15 mouse cellular contexts compared by ENCODE assay signal in genomic region chr4:136027416-136028131, GRCm38 (mm10). TPM values are rescaled to one million over a fixed set of nuclear protein-coding genes. Genes with fewer than 3 reads are reported as not detected.
DNase-seq lines count a peak whose midpoint lies in the region; ATAC-seq and TF ChIP-seq lines count a peak whose summit lies in the region.
"Had no signal": no experiment of that assay in that cellular context is flagged by ENCODE, and none has a peak within 500 bp of the region (broad histone marks: within the 10 kb centered on the region; RNA-seq: fewer than 3 reads in every experiment).

No protein-coding gene starts in this region.

- peak overlapping the region; percentile 12; the same call in 1 of the 2 replicates for H3K27ac ChIP-seq in kidney, adult 2 months (ENCODE audit: insufficient read depth, low read depth, low read length)
- H3K27ac ChIP-seq in CH12.LX (ENCODE audit: insufficient read depth, low read depth), result peak overlapping the region; percentile 95
- H3K27ac ChIP-seq in liver, embryonic 15.5 days (replicated peaks), result peak overlapping the region; percentile 56
- no peak overlapping the region for H3K27ac ChIP-seq in forebrain, postnatal 0 days (ENCODE audit: low read depth, low read length)
- H3K27ac ChIP-seq: forebrain, embryonic 12.5 days; heart, embryonic 13.5 days; hindbrain, embryonic 15.5 days; midbrain, embryonic 12.5 days had no signal

- TF ChIP-seq POLR2A in kidney, adult 2 months (IDR thresholded peaks at IDR 0.05; ENCODE audit: low read depth, low read length), result no peak
- no peak for TF ChIP-seq POLR2A in CH12.LX (IDR thresholded peaks at IDR 0.05; ENCODE audit: low read depth, low read length)

- peak overlapping the region; percentile 82 for H3K4me2 ChIP-seq in CH12.LX (ENCODE audit: insufficient read depth, low read depth, poor library complexity, severe bottlenecking)
- peak overlapping the region; percentile 52; the same call in 1 of the 2 replicates for H3K4me2 ChIP-seq in liver, embryonic 15.5 days
- H3K4me2 ChIP-seq in forebrain, postnatal 0 days (ENCODE audit: low read depth), result no peak overlapping the region
- H3K4me2 ChIP-seq: forebrain, embryonic 12.5 days; heart, embryonic 13.5 days; hindbrain, embryonic 15.5 days; lung, embryonic 14.5 days; midbrain, embryonic 12.5 days had no signal

- H3K4me3 ChIP-seq in kidney, adult 2 months (ENCODE audit: insufficient read depth, low read depth, low read length), result no peak overlapping the region
- no peak overlapping the region for H3K4me3 ChIP-seq in CH12.LX (replicated peaks in 1 of 3; ENCODE audit: low read depth in 2 of 3, low read length in 2 of 3, poor library complexity in 1 of 3)
- H3K4me3 ChIP-seq in liver, embryonic 15.5 days (replicated peaks), result no peak overlapping the region
- no peak overlapping the region for H3K4me3 ChIP-seq in forebrain, postnatal 0 days (ENCODE audit: low read depth, low read length)
- H3K4me3 ChIP-seq: forebrain, embryonic 12.5 days; heart, embryonic 13.5 days; hindbrain, embryonic 15.5 days; layer of hippocampus, adult 2 months; midbrain, embryonic 12.5 days had no signal

- H3K9me3 ChIP-seq in CH12.LX (replicated peaks; ENCODE audit: low read length), result peaks cover 3% of the 10 kb centered on the region
- H3K9me3 ChIP-seq in liver, embryonic 15.5 days (replicated peaks), result no peaks in the 10 kb centered on the region
- no peaks in the 10 kb centered on the region for H3K9me3 ChIP-seq in forebrain, postnatal 0 days (ENCODE audit: low read length)
- H3K9me3 ChIP-seq: forebrain, embryonic 12.5 days; heart, embryonic 13.5 days; hindbrain, embryonic 15.5 days; midbrain, embryonic 12.5 days had no signal

- ATAC-seq in hematopoietic stem cell, adult 5-6 weeks (replicated peaks in 1 of 2; ENCODE audit: insufficient read depth in 1 of 2, low FRiP score in 2 of 2, low TSS enrichment in 1 of 2, low read depth in 1 of 2, poor library complexity in 2 of 2, severe bottlenecking in 2 of 2), result peak; percentile 5 to 8; a peak in 1 of 4 replicates
- ATAC-seq in liver, embryonic 15.5 days (ENCODE audit: insufficient read depth), result no peak
- no peak for ATAC-seq in megakaryocyte-erythroid progenitor cell, adult 5-6 weeks (replicated peaks; ENCODE audit: low FRiP score, low TSS enrichment, poor library complexity, severe bottlenecking)
- no peak for ATAC-seq in forebrain, postnatal 0 days
- ATAC-seq: Patski had no signal

- H3K4me1 ChIP-seq in kidney, adult 2 months (ENCODE audit: control insufficient read depth, insufficient read depth, low read length), result peaks cover 8% of the 10 kb centered on the region; the same call in 1 of the 2 replicates
- peaks cover 31 to 61% of the 10 kb centered on the region in 2 experiments for H3K4me1 ChIP-seq in CH12.LX (ENCODE audit: control insufficient read depth in 1 of 2, insufficient read depth in 2 of 2)
- peaks cover 47% of the 10 kb centered on the region for H3K4me1 ChIP-seq in liver, embryonic 15.5 days (replicated peaks)
- no peaks in the 10 kb centered on the region for H3K4me1 ChIP-seq in forebrain, postnatal 0 days (ENCODE audit: insufficient read depth)
- H3K4me1 ChIP-seq: hindbrain, embryonic 15.5 days had no signal

- DNase-seq in kidney, adult 2 months, result peak; percentile 64
- no peak for DNase-seq in kidney, postnatal 14 days
- no peak for DNase-seq in CH12.LX (ENCODE audit: extremely low read depth)
- no peak for DNase-seq in forebrain, postnatal 0 days
- DNase-seq: gastrocnemius, postnatal 14 days; lung, embryonic 14.5 days had no signal

- no peaks in the 10 kb centered on the region for H3K36me3 ChIP-seq in kidney, adult 2 months (ENCODE audit: control insufficient read depth, insufficient read depth, low read length)
- no peaks in the 10 kb centered on the region for H3K36me3 ChIP-seq in CH12.LX (replicated peaks in 1 of 2; ENCODE audit: control insufficient read depth in 1 of 2, insufficient read depth in 1 of 2, low read length in 1 of 2)
- no peaks in the 10 kb centered on the region for H3K36me3 ChIP-seq in liver, embryonic 15.5 days (replicated peaks)
- H3K36me3 ChIP-seq in forebrain, postnatal 0 days (ENCODE audit: insufficient read depth), result no peaks in the 10 kb centered on the region
- H3K36me3 ChIP-seq: forebrain, embryonic 12.5 days; heart, embryonic 13.5 days; hindbrain, embryonic 15.5 days; midbrain, embryonic 12.5 days had no signal

- 47% methylated on average over 8 of the region's 8 CpGs for WGBS in kidney, adult 2 months
- WGBS in liver, embryonic 15.5 days (ENCODE audit: insufficient replicate concordance), result 66% methylated on average over 8 of the region's 8 CpGs
- 81% methylated on average over 8 of the region's 8 CpGs for WGBS in forebrain, postnatal 0 days

- in situ Hi-C loops in CH12.LX (cut with MboI; ENCODE audit: low pct_ligation_motif_present, low pct_unique_long_range_greater_than_20kb, low sequenced_read_pairs), result no loop called here

- peak; percentile 51; the same call in 1 of the 2 replicates for TF ChIP-seq EP300 in CH12.LX (IDR thresholded peaks at IDR 0.05; ENCODE audit: low read length)

- dilution Hi-C loops in CH12.LX (cut with MboI; ENCODE audit: extremely low pct_ligation_motif_present, extremely low pct_unique_long_range_greater_than_20kb, low sequenced_read_pairs), result no loop called here

- TF ChIP-seq RAD21 in CH12.LX (IDR thresholded peaks at IDR 0.05; ENCODE audit: low read depth, low read length), result no peak

- no peaks in the 10 kb centered on the region for H3K79me2 ChIP-seq in CH12.LX (replicated peaks; ENCODE audit: control insufficient read depth, extremely low read depth, insufficient read depth, poor library complexity, severe bottlenecking)

- TF ChIP-seq CTCF in kidney, adult 2 months (conservative IDR thresholded peaks at IDR 0.05; ENCODE audit: insufficient read depth, insufficient read length, low read depth, low read length), result no peak
- no peak for TF ChIP-seq CTCF in CH12.LX (conservative IDR thresholded peaks at IDR 0.05 in 1 of 2, IDR thresholded peaks at IDR 0.05 in 1 of 2; ENCODE audit: low read depth in 2 of 2, low read length in 2 of 2)
- no peak for TF ChIP-seq CTCF in forebrain, postnatal 0 days (IDR thresholded peaks at IDR 0.05; ENCODE audit: low read depth)

- no peaks in the 10 kb centered on the region for H3K27me3 ChIP-seq in kidney, adult 2 months (replicated peaks; ENCODE audit: control insufficient read depth, insufficient read depth, low read length)
- H3K27me3 ChIP-seq in CH12.LX (replicated peaks), result no peaks in the 10 kb centered on the region
- H3K27me3 ChIP-seq in liver, embryonic 15.5 days, result no peaks in the 10 kb centered on the region
- no peaks in the 10 kb centered on the region for H3K27me3 ChIP-seq in forebrain, postnatal 0 days (ENCODE audit: insufficient read depth, low read length)
- H3K27me3 ChIP-seq: forebrain, embryonic 12.5 days; heart, embryonic 13.5 days; hindbrain, embryonic 15.5 days; midbrain, embryonic 12.5 days; Patski had no signal

- H3K9ac ChIP-seq in CH12.LX (ENCODE audit: insufficient read depth, low read depth), result peak overlapping the region; percentile 14
- H3K9ac ChIP-seq in liver, embryonic 15.5 days, result no peak overlapping the region
- no peak overlapping the region for H3K9ac ChIP-seq in forebrain, postnatal 0 days
- H3K9ac ChIP-seq: forebrain, embryonic 12.5 days; heart, embryonic 13.5 days; hindbrain, embryonic 15.5 days; lung, embryonic 14.5 days; midbrain, embryonic 12.5 days had no signal

RNA-seq across cellular contexts. Expression of gene Eloa, which starts 6.0 kb away (rescaled TPM):
- polyA plus RNA-seq in kidney, adult 2 months (2012; rRNA removed), result 11.0 and 12.9 TPM in 2 replicates
- 45.8 and 52.2 TPM in 2 replicates for total RNA-seq in CH12.LX (2012; rRNA removed)
- 64.9 and 66.0 TPM in 2 replicates for total RNA-seq in CH12.LX (2014; rRNA removed)
- 61.6 and 66.2 TPM in 2 replicates for polyA plus RNA-seq in CH12.LX (2012; ENCODE audit: insufficient read length, low read depth)
- 43.3 and 49.1 TPM in 2 replicates for total RNA-seq in hematopoietic stem cell, adult 5-6 weeks (2017)
- 27.0 and 29.6 TPM in 2 replicates for polyA plus RNA-seq in liver, embryonic 15.5 days (2015; fragmentation: Nextera tagmentation; extraction: Ambion mirVana)
- total RNA-seq in megakaryocyte-erythroid progenitor cell, adult 5-6 weeks (2014; fragmentation: Nextera tagmentation), result 41.0 and 41.3 TPM in 2 replicates
- total RNA-seq in megakaryocyte-erythroid progenitor cell, adult 5-6 weeks (2017), result 48.9 and 51.8 TPM in 2 replicates
- 32.2 and 36.7 TPM in 2 replicates for total RNA-seq in forebrain, postnatal 0 days (2014; rRNA removed)
- 17.2 and 21.3 TPM in 2 replicates for polyA plus RNA-seq in forebrain, postnatal 0 days (2015; fragmentation: Nextera tagmentation; extraction: Ambion mirVana)

RNA-seq across cellular contexts. Expression of gene Rpl11, which starts 25.7 kb away (rescaled TPM):
- polyA plus RNA-seq in kidney, adult 2 months (2012; rRNA removed), result 232 and 292 TPM in 2 replicates
- 2,513 and 2,636 TPM in 2 replicates for total RNA-seq in CH12.LX (2012; rRNA removed)
- 1,648 and 1,661 TPM in 2 replicates for total RNA-seq in CH12.LX (2014; rRNA removed)
- polyA plus RNA-seq in CH12.LX (2012; ENCODE audit: insufficient read length, low read depth), result 1,170 and 1,488 TPM in 2 replicates
- total RNA-seq in hematopoietic stem cell, adult 5-6 weeks (2017), result 829 and 1,291 TPM in 2 replicates
- polyA plus RNA-seq in liver, embryonic 15.5 days (2015; fragmentation: Nextera tagmentation; extraction: Ambion mirVana), result 212 and 240 TPM in 2 replicates
- total RNA-seq in megakaryocyte-erythroid progenitor cell, adult 5-6 weeks (2014; fragmentation: Nextera tagmentation), result 1,812 and 1,837 TPM in 2 replicates
- 1,215 and 1,345 TPM in 2 replicates for total RNA-seq in megakaryocyte-erythroid progenitor cell, adult 5-6 weeks (2017)
- 872 and 1,141 TPM in 2 replicates for total RNA-seq in forebrain, postnatal 0 days (2014; rRNA removed)
- polyA plus RNA-seq in forebrain, postnatal 0 days (2015; fragmentation: Nextera tagmentation; extraction: Ambion mirVana), result 313 and 396 TPM in 2 replicates

RNA-seq across cellular contexts. Expression of gene Pithd1, which starts 40.5 kb away (rescaled TPM):
- polyA plus RNA-seq in kidney, adult 2 months (2012; rRNA removed), result 31.8 and 33.5 TPM in 2 replicates
- total RNA-seq in CH12.LX (2012; rRNA removed), result 53.2 and 65.4 TPM in 2 replicates
- 87.5 and 93.2 TPM in 2 replicates for total RNA-seq in CH12.LX (2014; rRNA removed)
- polyA plus RNA-seq in CH12.LX (2012; ENCODE audit: insufficient read length, low read depth), result 53.2 and 67.1 TPM in 2 replicates
- total RNA-seq in hematopoietic stem cell, adult 5-6 weeks (2017), result 24.1 and 63.2 TPM in 2 replicates
- polyA plus RNA-seq in liver, embryonic 15.5 days (2015; fragmentation: Nextera tagmentation; extraction: Ambion mirVana), result 73.9 and 81.7 TPM in 2 replicates
- 42.5 and 52.7 TPM in 2 replicates for total RNA-seq in megakaryocyte-erythroid progenitor cell, adult 5-6 weeks (2014; fragmentation: Nextera tagmentation)
- total RNA-seq in megakaryocyte-erythroid progenitor cell, adult 5-6 weeks (2017), result 31.3 and 34.5 TPM in 2 replicates
- 62.8 and 64.2 TPM in 2 replicates for total RNA-seq in forebrain, postnatal 0 days (2014; rRNA removed)
- polyA plus RNA-seq in forebrain, postnatal 0 days (2015; fragmentation: Nextera tagmentation; extraction: Ambion mirVana), result 82.2 and 93.3 TPM in 2 replicates

RNA-seq across cellular contexts. Expression of gene Lypla2, which starts 55.1 kb away (rescaled TPM):
- polyA plus RNA-seq in kidney, adult 2 months (2012; rRNA removed), result 90.8 and 100 TPM in 2 replicates
- total RNA-seq in CH12.LX (2012; rRNA removed), result 54.0 and 54.9 TPM in 2 replicates
- total RNA-seq in CH12.LX (2014; rRNA removed), result 55.9 and 57.2 TPM in 2 replicates
- polyA plus RNA-seq in CH12.LX (2012; ENCODE audit: insufficient read length, low read depth), result 91.8 and 96.5 TPM in 2 replicates
- 10.8 and 19.3 TPM in 2 replicates for total RNA-seq in hematopoietic stem cell, adult 5-6 weeks (2017)
- 40.4 and 49.5 TPM in 2 replicates for polyA plus RNA-seq in liver, embryonic 15.5 days (2015; fragmentation: Nextera tagmentation; extraction: Ambion mirVana)
- 45.2 and 63.2 TPM in 2 replicates for total RNA-seq in megakaryocyte-erythroid progenitor cell, adult 5-6 weeks (2014; fragmentation: Nextera tagmentation)
- total RNA-seq in megakaryocyte-erythroid progenitor cell, adult 5-6 weeks (2017), result 13.7 and 17.5 TPM in 2 replicates
- 136 and 138 TPM in 2 replicates for total RNA-seq in forebrain, postnatal 0 days (2014; rRNA removed)
- 201 and 206 TPM in 2 replicates for polyA plus RNA-seq in forebrain, postnatal 0 days (2015; fragmentation: Nextera tagmentation; extraction: Ambion mirVana)

Comparison
In these comparisons a context has a peak if more than half of its experiments do, and no peak if none do; other contexts are left out.
1. ATAC-seq: peak in hematopoietic stem cell, adult 5-6 weeks (2 of 2); none in liver, embryonic 15.5 days (single experiment), megakaryocyte-erythroid progenitor cell, adult 5-6 weeks (single experiment) and forebrain, postnatal 0 days (single experiment).